Mouse (Mus musculus) adipocyte (in vitro differentiated cells): ENCODE measurements around the gene Epha2.

Experiments used
- DNase-seq: peaks from one replicate; pipeline ENCODE4 v3.0.0-alpha.2; 2016; ENCODE audit warnings: low spot score

Gene Epha2

GRCm38 (mm10) chr4:141372426-141372825, 71.4 kb downstream of the Epha2 start:
- DNase-seq, result peak; percentile 29
